Comparison of ENCODE assay signal across 23 mouse cellular contexts in genomic region chr17:48610806-48611205, GRCm38 (mm10).
DNase-seq lines count a peak whose midpoint lies in the region; ATAC-seq and TF ChIP-seq lines count a peak whose summit lies in the region.
"Had no signal": no experiment of that assay in that cellular context is flagged by ENCODE, and none has a peak within 500 bp of the region (broad histone marks: within the 10 kb centered on the region; RNA-seq: fewer than 3 reads in every experiment).

No protein-coding gene starts in this region.

- H3K27me3 ChIP-seq in intestine, embryonic 16.5 days (replicated peaks; ENCODE audit: control insufficient read depth, insufficient read depth, low read length), result no peaks in the 10 kb centered on the region
- no peaks in the 10 kb centered on the region for H3K27me3 ChIP-seq in intestine, embryonic 15.5 days (replicated peaks)
- peaks cover 20% of the 10 kb centered on the region; the same call in 1 of the 2 replicates for H3K27me3 ChIP-seq in E14TG2a.4 (ENCODE audit: insufficient read depth, low read length)
- H3K27me3 ChIP-seq in hindbrain, embryonic 12.5 days, result no peaks in the 10 kb centered on the region
- H3K27me3 ChIP-seq: CH12.LX; embryonic facial prominence, embryonic 12.5 days; forebrain, embryonic 12.5 days; hindbrain, embryonic 15.5 days had no signal

- WGBS in intestine, embryonic 16.5 days, result 72% methylated on average over 8 of the region's 8 CpGs
- 68% methylated on average over 8 of the region's 8 CpGs for WGBS in intestine, embryonic 15.5 days
- WGBS in hindbrain, embryonic 12.5 days, result 78% methylated on average over 8 of the region's 8 CpGs

- DNase-seq in heart, adult 11 months, result peak; percentile 81
- DNase-seq in heart, postnatal 10 days, result no peak
- DNase-seq: adrenal gland, adult 2 months; adrenal gland, postnatal 14 days; B cell, adult 2 months; cerebellum, adult 11 months; cerebellum, adult 9-11 months; cerebellum, postnatal 25 days; gastrocnemius, postnatal 10 days; gastrocnemius, postnatal 36 days; heart, postnatal 36 days; kidney, adult 2 months had no signal

- H3K36me3 ChIP-seq in intestine, embryonic 16.5 days (ENCODE audit: control insufficient read depth, insufficient read depth, low read length), result no peaks in the 10 kb centered on the region
- no peaks in the 10 kb centered on the region for H3K36me3 ChIP-seq in intestine, embryonic 15.5 days
- H3K36me3 ChIP-seq in E14TG2a.4 (ENCODE audit: insufficient read depth, low read length), result no peaks in the 10 kb centered on the region
- H3K36me3 ChIP-seq in hindbrain, embryonic 12.5 days, result no peaks in the 10 kb centered on the region
- H3K36me3 ChIP-seq: embryonic facial prominence, embryonic 12.5 days; embryonic facial prominence, embryonic 15.5 days; forebrain, embryonic 12.5 days; hindbrain, embryonic 15.5 days had no signal

- no peak overlapping the region for H3K4me3 ChIP-seq in intestine, embryonic 16.5 days (ENCODE audit: low read length)
- H3K4me3 ChIP-seq in intestine, embryonic 15.5 days (replicated peaks), result no peak overlapping the region
- peak overlapping the region; percentile 46 for H3K4me3 ChIP-seq in E14TG2a.4 (replicated peaks; ENCODE audit: low read length)
- H3K4me3 ChIP-seq in hindbrain, embryonic 12.5 days, result no peak overlapping the region
- H3K4me3 ChIP-seq: embryonic facial prominence, embryonic 12.5 days; embryonic facial prominence, embryonic 15.5 days; forebrain, embryonic 12.5 days; hindbrain, embryonic 15.5 days had no signal

- no peak overlapping the region for H3K4me2 ChIP-seq in intestine, embryonic 16.5 days (ENCODE audit: low read depth, low read length)
- no peak overlapping the region for H3K4me2 ChIP-seq in intestine, embryonic 15.5 days (replicated peaks)
- H3K4me2 ChIP-seq in hindbrain, embryonic 12.5 days (replicated peaks), result no peak overlapping the region
- H3K4me2 ChIP-seq: embryonic facial prominence, embryonic 12.5 days; embryonic facial prominence, embryonic 15.5 days; forebrain, embryonic 12.5 days; heart, embryonic 11.5 days; hindbrain, embryonic 15.5 days had no signal

- intact Hi-C loops in heart, postnatal 10 days (cut with DNase I), result no loop called here

- H3K27ac ChIP-seq in intestine, embryonic 16.5 days (ENCODE audit: low read length), result no peak overlapping the region
- H3K27ac ChIP-seq in intestine, embryonic 15.5 days, result no peak overlapping the region
- H3K27ac ChIP-seq in hindbrain, embryonic 12.5 days, result no peak overlapping the region
- H3K27ac ChIP-seq: embryonic facial prominence, embryonic 12.5 days; embryonic facial prominence, embryonic 15.5 days; forebrain, embryonic 12.5 days; hindbrain, embryonic 15.5 days had no signal

- H3K4me1 ChIP-seq in intestine, embryonic 16.5 days (ENCODE audit: control insufficient read depth, insufficient read depth, low read length), result no peaks in the 10 kb centered on the region
- no peaks in the 10 kb centered on the region; the same call in 1 of the 2 replicates for H3K4me1 ChIP-seq in intestine, embryonic 15.5 days (replicated peaks)
- peaks cover 56% of the 10 kb centered on the region for H3K4me1 ChIP-seq in E14TG2a.4 (replicated peaks; ENCODE audit: low read depth, low read length)
- no peaks in the 10 kb centered on the region; the same call in 1 of the 2 replicates for H3K4me1 ChIP-seq in hindbrain, embryonic 12.5 days
- H3K4me1 ChIP-seq: embryonic facial prominence, embryonic 12.5 days; embryonic facial prominence, embryonic 15.5 days had no signal

- 0 out of 2 replicates have a peak, but pooled peaks cover 5% of the 10 kb centered on the region for H3K9me3 ChIP-seq in intestine, embryonic 16.5 days (ENCODE audit: control insufficient read depth, low read length)
- H3K9me3 ChIP-seq in intestine, embryonic 15.5 days, result no peaks in the 10 kb centered on the region
- peaks cover 7% of the 10 kb centered on the region for H3K9me3 ChIP-seq in E14TG2a.4 (ENCODE audit: low read length)
- H3K9me3 ChIP-seq in hindbrain, embryonic 12.5 days (replicated peaks), result peaks cover 8% of the 10 kb centered on the region; the same call in 1 of the 2 replicates
- H3K9me3 ChIP-seq: hindbrain, embryonic 15.5 days had no signal

- peak; percentile 72 for ATAC-seq in intestine, embryonic 16.5 days
- no peak for ATAC-seq in intestine, embryonic 15.5 days
- ATAC-seq in hindbrain, embryonic 12.5 days (ENCODE audit: low FRiP score), result no peak
- ATAC-seq: forebrain, embryonic 16.5 days had no signal

- no peak for TF ChIP-seq CTCF in E14TG2a.4 (conservative IDR thresholded peaks at IDR 0.05; ENCODE audit: low read length)

- no peak overlapping the region for H3K9ac ChIP-seq in intestine, embryonic 16.5 days (ENCODE audit: low read depth, low read length)
- H3K9ac ChIP-seq in intestine, embryonic 15.5 days, result no peak overlapping the region
- H3K9ac ChIP-seq in hindbrain, embryonic 12.5 days, result no peak overlapping the region
- H3K9ac ChIP-seq: embryonic facial prominence, embryonic 12.5 days; embryonic facial prominence, embryonic 15.5 days; forebrain, embryonic 12.5 days; hindbrain, embryonic 15.5 days had no signal
